In the genomic region with DNA sequence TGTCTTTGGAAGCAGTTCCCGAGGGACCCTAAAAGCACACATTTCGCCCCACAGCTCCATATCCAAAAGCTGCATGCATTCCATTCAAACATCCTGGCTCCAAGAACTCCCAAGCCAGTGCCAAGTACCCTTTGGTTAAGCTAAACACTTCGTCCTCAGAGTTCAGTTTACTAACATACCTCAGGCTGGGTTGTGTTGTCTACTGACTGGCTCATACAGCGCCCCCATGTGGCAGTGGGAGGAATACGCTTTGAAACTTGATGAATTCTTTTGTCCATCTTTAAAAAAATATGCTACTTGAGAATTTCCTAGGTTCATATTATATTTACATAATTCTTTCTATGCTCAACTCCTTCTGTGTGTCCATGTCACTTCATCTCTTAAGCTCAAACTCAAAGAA, we compare ENCODE assay signal across 10 mouse cellular contexts. TPM values are rescaled to one million over a fixed set of nuclear protein-coding genes. Genes with fewer than 3 reads are reported as not detected.
DNase-seq lines count a peak whose midpoint lies in the region; ATAC-seq and TF ChIP-seq lines count a peak whose summit lies in the region.
"Had no signal": no experiment of that assay in that cellular context is flagged by ENCODE, and none has a peak within 500 bp of the region (broad histone marks: within the 10 kb centered on the region; RNA-seq: fewer than 3 reads in every experiment).

No protein-coding gene starts in this region.

- no peak for ATAC-seq in kidney, embryonic 15.5 days (replicated peaks; ENCODE audit: low FRiP score)

- in situ Hi-C loops in CH12.LX (cut with MboI; ENCODE audit: low pct_ligation_motif_present, low pct_unique_long_range_greater_than_20kb, low sequenced_read_pairs) = no loop called here

- H3K4me1 ChIP-seq in kidney, embryonic 15.5 days = no peaks in the 10 kb centered on the region
- peaks cover 0 to 5% of the 10 kb centered on the region in 2 experiments; a peak in 1 of 4 replicates for H3K4me1 ChIP-seq in CH12.LX (ENCODE audit: control insufficient read depth in 1 of 2, insufficient read depth in 2 of 2)
- H3K4me1 ChIP-seq in limb, embryonic 10.5 days = peaks cover 9% of the 10 kb centered on the region

- WGBS in kidney, embryonic 15.5 days = 62% methylated on average over 5 of the region's 5 CpGs
- 63% methylated on average over 5 of the region's 5 CpGs for WGBS in limb, embryonic 10.5 days

- no peaks in the 10 kb centered on the region for H3K36me3 ChIP-seq in kidney, embryonic 15.5 days
- H3K36me3 ChIP-seq in CH12.LX (replicated peaks in 1 of 2; ENCODE audit: control insufficient read depth in 1 of 2, insufficient read depth in 1 of 2, low read length in 1 of 2) = no peaks in the 10 kb centered on the region
- H3K36me3 ChIP-seq in limb, embryonic 10.5 days = no peaks in the 10 kb centered on the region

- peak; percentile 39 for TF ChIP-seq RAD21 in CH12.LX (IDR thresholded peaks at IDR 0.05; ENCODE audit: low read depth, low read length)

- H3K27ac ChIP-seq in kidney, embryonic 15.5 days = no peak overlapping the region
- no peak overlapping the region for H3K27ac ChIP-seq in CH12.LX (ENCODE audit: insufficient read depth, low read depth)
- no peak overlapping the region for H3K27ac ChIP-seq in limb, embryonic 10.5 days

- H3K4me2 ChIP-seq in kidney, embryonic 15.5 days = no peak overlapping the region
- no peak overlapping the region for H3K4me2 ChIP-seq in CH12.LX (ENCODE audit: insufficient read depth, low read depth, poor library complexity, severe bottlenecking)
- H3K4me2 ChIP-seq: heart, embryonic 11.5 days had no signal

- TF ChIP-seq POLR2A in CH12.LX (IDR thresholded peaks at IDR 0.05; ENCODE audit: low read depth, low read length) = no peak

- peak; percentile 24 for DNase-seq in kidney, adult 11 months
- DNase-seq in CH12.LX (ENCODE audit: extremely low read depth) = peak; percentile 43
- DNase-seq in ZHBTc4 (ENCODE audit: low read depth, low spot score) = peak; percentile 77
- DNase-seq in limb, embryonic 10.5 days (ENCODE audit: low spot score) = peak; percentile 37
- DNase-seq in layer of hippocampus, postnatal 14 days (ENCODE audit: low spot score in 2 of 2) = no peak
- DNase-seq in right cerebral cortex, adult 2 months (ENCODE audit: low spot score in 2 of 2) = no peak
- no peak for DNase-seq in spleen, postnatal 36 days (ENCODE audit: low spot score in 2 of 2)
- DNase-seq: adrenal gland, adult 2 months had no signal

- no peak for TF ChIP-seq EP300 in CH12.LX (IDR thresholded peaks at IDR 0.05; ENCODE audit: low read length)

- H3K9ac ChIP-seq in kidney, embryonic 15.5 days = no peak overlapping the region
- no peak overlapping the region for H3K9ac ChIP-seq in CH12.LX (ENCODE audit: insufficient read depth, low read depth)

- H3K27me3 ChIP-seq in kidney, embryonic 15.5 days = no peaks in the 10 kb centered on the region
- peaks cover 9% of the 10 kb centered on the region for H3K27me3 ChIP-seq in CH12.LX (replicated peaks)
- no peaks in the 10 kb centered on the region for H3K27me3 ChIP-seq in limb, embryonic 10.5 days (ENCODE audit: low read depth, poor library complexity, severe bottlenecking)

- peak; percentile 69 to 79 for TF ChIP-seq CTCF in CH12.LX (conservative IDR thresholded peaks at IDR 0.05 in 1 of 2, IDR thresholded peaks at IDR 0.05 in 1 of 2; ENCODE audit: low read depth in 2 of 2, low read length in 2 of 2)

- H3K4me3 ChIP-seq in kidney, embryonic 15.5 days (replicated peaks) = no peak overlapping the region
- H3K4me3 ChIP-seq in CH12.LX (replicated peaks in 1 of 3; ENCODE audit: low read depth in 2 of 3, low read length in 2 of 3, poor library complexity in 1 of 3) = no peak overlapping the region
- no peak overlapping the region for H3K4me3 ChIP-seq in limb, embryonic 10.5 days

- no peaks in the 10 kb centered on the region for H3K9me3 ChIP-seq in kidney, embryonic 15.5 days (replicated peaks)
- H3K9me3 ChIP-seq in CH12.LX (replicated peaks; ENCODE audit: low read length) = no peaks in the 10 kb centered on the region
- H3K9me3 ChIP-seq in limb, embryonic 10.5 days (replicated peaks) = no peaks in the 10 kb centered on the region

- no peaks in the 10 kb centered on the region for H3K79me2 ChIP-seq in CH12.LX (replicated peaks; ENCODE audit: control insufficient read depth, extremely low read depth, insufficient read depth, poor library complexity, severe bottlenecking)

- dilution Hi-C loops in CH12.LX (cut with MboI; ENCODE audit: extremely low pct_ligation_motif_present, extremely low pct_unique_long_range_greater_than_20kb, low sequenced_read_pairs) = no loop called here

TF ChIP-seq in CH12.LX, 34 proteins besides CTCF, POLR2A, EP300 and RAD21:
- TF ChIP-seq SMC3 (IDR thresholded peaks at IDR 0.05; ENCODE audit: low read depth, low read length) = peak; percentile 53
- TF ChIP-seq ZNF384 (IDR thresholded peaks at IDR 0.05; ENCODE audit: low read depth, low read length) = no peak

RNA-seq across cellular contexts. Expression of a gene that starts 25.9 kb away (rescaled TPM):
- polyA plus RNA-seq in kidney, embryonic 15.5 days (2015; fragmentation: Nextera tagmentation; extraction: Ambion mirVana) = 2.2 and 2.6 TPM in 2 replicates
- total RNA-seq in CH12.LX (2012; rRNA removed) (not detected in 2 replicates), CH12.LX (2014; rRNA removed) (not detected in 2 replicates)
- polyA plus RNA-seq in CH12.LX (2012; ENCODE audit: insufficient read length, low read depth) = not detected in 2 replicates
- polyA plus RNA-seq in limb, embryonic 10.5 days (2016; fragmentation: Nextera tagmentation; extraction: Ambion mirVana) = not detected in 2 replicates
- total RNA-seq in layer of hippocampus, postnatal 14 days (2021) = not detected

RNA-seq across cellular contexts. Expression of a gene that starts 54.1 kb away (rescaled TPM):
- 2.1 and 2.5 TPM in 2 replicates for polyA plus RNA-seq in kidney, embryonic 15.5 days (2015; fragmentation: Nextera tagmentation; extraction: Ambion mirVana)
- total RNA-seq in CH12.LX (2012; rRNA removed) (3.1 and 3.5 TPM in 2 replicates), CH12.LX (2014; rRNA removed) (4.1 and 4.3 TPM in 2 replicates)
- 2.3 and 2.7 TPM in 2 replicates for polyA plus RNA-seq in CH12.LX (2012; ENCODE audit: insufficient read length, low read depth)
- 0.64 and 0.78 TPM in 2 replicates for polyA plus RNA-seq in limb, embryonic 10.5 days (2016; fragmentation: Nextera tagmentation; extraction: Ambion mirVana)
- total RNA-seq in layer of hippocampus, postnatal 14 days (2021) = 1 to 10 TPM; 3.8 to 4.1 TPM

Comparison
In these comparisons a context has a peak if more than half of its experiments do, and no peak if none do; other contexts are left out.
1. DNase-seq: peak in kidney, adult 11 months (single experiment), CH12.LX (single experiment), ZHBTc4 (single experiment) and limb, embryonic 10.5 days (single experiment); none in layer of hippocampus, postnatal 14 days (0 of 2), right cerebral cortex, adult 2 months (0 of 2) and spleen, postnatal 36 days (0 of 2).